Mouse (Mus musculus): ENCODE data around the gene Adam12.
A peak's percentile ranks its signal among the peaks of the same experiment; 100 is the strongest.

Gene Adam12

GRCm38 (mm10) chr7:133876139-133876538 lies 355.8 kb downstream of the Adam12 start:
- DNase-seq (ENCODE audit: low read depth, low spot score) = no peak

- DNase-seq (ENCODE audit: low read depth, low spot score) = no peak
Measured at GRCm38 (mm10) chr7:133872701-133873100, 359.2 kb downstream of the Adam12 start.

GRCm38 (mm10) chr7:133870265-133870664 lies 361.7 kb downstream of the Adam12 start:
- no peak for DNase-seq (ENCODE audit: low read depth, low spot score)

GRCm38 (mm10) chr7:133863684-133864083 lies 368.3 kb downstream of the Adam12 start:
- DNase-seq (ENCODE audit: low read depth, low spot score) = no peak

- no peak for DNase-seq (ENCODE audit: low read depth, low spot score)
Measured at GRCm38 (mm10) chr7:133863151-133863550, 368.8 kb downstream of the Adam12 start.

- DNase-seq (ENCODE audit: low read depth, low spot score) = no peak
Measured at GRCm38 (mm10) chr7:133862723-133863122, 369.2 kb downstream of the Adam12 start.

- no peak for DNase-seq (ENCODE audit: low read depth, low spot score)
Measured at GRCm38 (mm10) chr7:133862233-133862632, 369.7 kb downstream of the Adam12 start.

- no peak for DNase-seq (ENCODE audit: low read depth, low spot score)
Measured at GRCm38 (mm10) chr7:133859548-133859947, 372.4 kb downstream of the Adam12 start.

- DNase-seq (ENCODE audit: low read depth, low spot score) = no peak
Measured at GRCm38 (mm10) chr7:133858506-133858905, 373.4 kb downstream of the Adam12 start.

GRCm38 (mm10) chr7:133856278-133856677 lies 375.7 kb downstream of the Adam12 start:
- peak; percentile 13 for DNase-seq (ENCODE audit: low read depth, low spot score)

GRCm38 (mm10) chr7:133850735-133851134 lies 381.2 kb downstream of the Adam12 start:
- no peak for DNase-seq (ENCODE audit: low read depth, low spot score)

GRCm38 (mm10) chr7:133848180-133848579 lies 383.8 kb downstream of the Adam12 start:
- DNase-seq (ENCODE audit: low read depth, low spot score) = no peak

GRCm38 (mm10) chr7:133847175-133847574 lies 384.8 kb downstream of the Adam12 start:
- DNase-seq (ENCODE audit: low read depth, low spot score) = no peak

GRCm38 (mm10) chr7:133842079-133842478 lies 389.9 kb downstream of the Adam12 start:
- no peak for DNase-seq (ENCODE audit: low read depth, low spot score)

- no peak for DNase-seq (ENCODE audit: low read depth, low spot score)
Measured at GRCm38 (mm10) chr7:133839546-133839945, 392.4 kb downstream of the Adam12 start.
